Mouse (Mus musculus): ENCODE results near the gene Ripply3.

- TF ChIP-seq CTCF (IDR thresholded peaks at IDR 0.05; ENCODE audit: low read depth, low read length) (no peak), POLR2A (IDR thresholded peaks at IDR 0.05; ENCODE audit: borderline replicate concordance, low read depth, low read length) (no peak)
Observed at GRCm38 (mm10) chr16:94365435-94365834, 37.2 kb downstream of the Ripply3 start.
